Mouse (Mus musculus): ENCODE measurements around the gene Mettl7a1.

DNA sequence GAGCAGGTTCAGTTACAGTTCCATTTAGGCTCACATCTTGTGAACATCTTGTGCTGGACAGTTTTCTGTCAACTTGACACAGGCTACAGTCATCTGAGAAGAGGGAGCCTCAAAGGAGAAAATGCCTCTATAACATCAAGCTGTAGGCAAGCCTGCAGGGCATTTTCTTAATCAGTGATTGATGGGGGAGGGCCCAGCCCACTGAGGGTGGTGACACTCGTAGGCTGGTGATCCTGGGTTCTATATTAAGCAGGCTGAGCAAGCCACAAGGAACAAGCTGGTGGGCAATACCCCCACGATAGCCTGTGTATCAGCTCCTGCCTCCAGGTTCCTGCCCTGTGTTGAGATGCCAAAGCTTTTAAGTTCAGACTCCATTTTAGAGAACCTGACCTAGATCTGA, 35.0 kb upstream of the Mettl7a1 start:
- TF ChIP-seq GATA1 (IDR thresholded peaks at IDR 0.05; ENCODE audit: borderline replicate concordance, low read length) (no peak), FLI1 (IDR thresholded peaks at IDR 0.05; ENCODE audit: low read length) (no peak)
